Mouse (Mus musculus): ENCODE data around the gene Gm45837.
"Not testable (repeated sequence)": the region's sequence is repeated elsewhere in the genome, so short reads cannot be mapped to it uniquely, and the experiment has no call there.

Gene Gm45837

DNA sequence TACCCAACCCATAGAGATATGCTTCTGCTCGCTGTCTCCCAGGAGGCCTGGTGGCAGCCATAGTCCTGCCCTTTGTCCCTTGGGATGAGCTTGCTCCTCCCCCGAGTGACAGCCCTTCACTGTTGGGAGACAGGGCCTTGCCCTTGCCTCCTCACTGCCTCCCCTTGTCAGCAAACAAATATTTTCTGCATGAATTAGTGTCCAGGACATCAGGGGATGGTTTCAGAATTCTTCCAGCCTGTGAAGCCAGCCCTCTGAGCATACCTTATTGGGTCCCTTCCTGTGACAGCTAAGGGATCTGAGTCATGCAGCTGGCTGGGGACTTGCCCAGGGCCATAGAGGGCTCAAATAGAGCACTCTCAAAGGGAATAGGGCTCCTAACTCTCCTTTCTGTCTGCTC is 98.5 kb downstream of the Gm45837 start:
- no peak for DNase-seq

GRCm38 (mm10) chr7:101513655-101514054 is 103.0 kb downstream of the Gm45837 start:
- DNase-seq, result no peak

GRCm38 (mm10) chr7:101514768-101515167 is 104.1 kb downstream of the Gm45837 start:
- DNase-seq, result no peak

DNA sequence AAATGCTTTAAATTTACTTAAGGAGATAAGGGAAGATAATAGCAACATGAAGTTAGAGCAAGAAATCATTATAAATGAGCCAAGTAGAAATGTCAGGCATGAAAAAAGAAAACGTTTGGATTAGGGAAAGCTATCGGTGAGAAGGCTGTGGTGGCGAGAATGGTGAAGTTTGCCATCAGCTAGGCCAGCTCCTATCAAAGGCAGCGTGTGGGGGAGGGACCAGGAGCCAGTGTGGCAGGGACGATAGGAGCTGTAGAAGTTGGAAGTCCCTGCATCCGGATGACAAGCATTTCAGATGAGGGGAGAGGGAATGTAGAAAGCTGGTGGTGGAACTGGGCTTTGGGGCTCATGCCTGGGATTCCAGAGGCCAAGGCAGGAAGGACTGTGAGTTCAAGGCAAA is 104.6 kb downstream of the Gm45837 start:
- no peak for DNase-seq

DNA sequence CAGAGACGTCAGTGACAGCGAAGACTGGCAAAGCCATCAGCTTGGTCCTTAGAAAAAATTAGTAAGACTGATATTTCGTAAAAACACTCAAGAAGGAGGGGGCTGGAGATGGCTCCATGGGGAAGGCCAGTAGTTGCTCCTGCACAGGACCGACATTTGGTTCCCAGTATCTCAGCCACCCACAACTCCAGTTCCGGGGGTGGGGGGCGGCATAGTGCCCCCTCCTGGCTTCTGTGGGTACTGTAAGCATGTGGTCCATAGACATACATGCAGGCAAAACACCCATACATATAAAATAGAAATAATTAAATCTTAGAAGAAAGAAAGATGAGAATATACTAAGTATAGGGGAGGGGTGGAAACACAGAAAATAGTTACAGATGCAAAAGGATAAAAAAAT is 105.8 kb downstream of the Gm45837 start:
- no peak for DNase-seq

GRCm38 (mm10) chr7:101521696-101522095 is 111.0 kb downstream of the Gm45837 start:
- no peak for DNase-seq

GRCm38 (mm10) chr7:101523205-101523604 is 112.5 kb downstream of the Gm45837 start:
- DNase-seq, result peak in 1 of 2 experiments; percentile 1

GRCm38 (mm10) chr7:101526484-101526883 is 115.8 kb downstream of the Gm45837 start:
- DNase-seq, result no peak

DNA sequence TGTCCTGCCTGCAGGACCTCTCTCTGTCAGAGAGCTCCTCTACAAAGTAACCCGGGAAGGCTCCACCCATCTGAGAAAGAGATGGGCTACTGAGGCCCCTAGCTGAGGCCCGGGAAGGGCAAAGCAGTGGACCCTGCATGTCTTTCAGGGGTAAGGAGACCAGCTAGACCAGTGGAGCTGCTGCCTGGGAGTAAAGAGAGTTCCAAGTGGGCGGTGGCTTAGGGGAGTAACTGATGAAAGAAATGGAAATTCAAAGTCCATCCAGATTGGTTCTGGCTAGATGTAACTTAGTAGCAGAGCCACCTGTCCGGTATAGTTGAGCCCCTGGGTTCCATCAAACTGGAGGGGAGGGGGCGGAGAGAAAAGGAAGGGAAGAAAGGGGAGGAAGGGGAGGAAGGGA is 123.7 kb downstream of the Gm45837 start:
- no peak for DNase-seq

GRCm38 (mm10) chr7:101535102-101535501 is 124.4 kb downstream of the Gm45837 start:
- DNase-seq, result no peak

DNA sequence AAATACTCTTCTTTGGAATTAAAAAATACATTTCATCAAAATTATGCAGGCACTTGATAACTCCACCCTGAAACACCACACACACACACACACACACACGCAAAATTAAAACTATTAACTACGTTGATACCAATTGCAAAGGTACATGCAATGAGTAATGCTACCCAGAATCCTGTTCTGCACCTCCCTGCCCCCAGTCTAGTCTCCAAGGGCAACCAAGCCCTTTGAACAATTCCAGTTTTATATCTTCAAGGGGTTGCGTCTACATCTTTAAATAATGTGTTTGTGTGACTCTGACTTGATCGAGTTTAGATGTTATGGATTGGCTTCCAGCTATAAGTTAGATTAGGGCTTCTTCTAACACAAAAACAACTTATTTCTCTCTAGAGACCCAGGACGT is 124.8 kb downstream of the Gm45837 start:
- no peak for DNase-seq

DNA sequence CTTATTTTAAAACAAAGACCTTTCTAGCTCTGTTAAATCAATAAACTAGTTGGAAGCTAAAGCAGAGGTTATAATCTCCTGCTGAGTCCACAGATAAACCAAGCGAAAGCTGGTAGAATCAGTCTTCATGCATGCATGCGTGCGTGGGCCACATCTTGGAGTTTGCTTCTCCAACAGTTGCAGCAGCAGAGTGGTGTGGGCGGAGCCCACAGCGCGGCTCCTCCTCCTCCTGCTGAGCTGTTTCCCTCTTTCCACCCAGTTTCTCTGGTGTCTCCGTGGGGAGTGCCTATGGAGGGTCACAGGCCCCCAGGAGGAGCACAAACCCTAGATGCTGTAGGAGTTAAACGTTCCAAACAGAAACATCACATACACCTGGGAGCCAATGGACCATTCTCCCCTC is 126.9 kb downstream of the Gm45837 start:
- DNase-seq, result no peak

DNA sequence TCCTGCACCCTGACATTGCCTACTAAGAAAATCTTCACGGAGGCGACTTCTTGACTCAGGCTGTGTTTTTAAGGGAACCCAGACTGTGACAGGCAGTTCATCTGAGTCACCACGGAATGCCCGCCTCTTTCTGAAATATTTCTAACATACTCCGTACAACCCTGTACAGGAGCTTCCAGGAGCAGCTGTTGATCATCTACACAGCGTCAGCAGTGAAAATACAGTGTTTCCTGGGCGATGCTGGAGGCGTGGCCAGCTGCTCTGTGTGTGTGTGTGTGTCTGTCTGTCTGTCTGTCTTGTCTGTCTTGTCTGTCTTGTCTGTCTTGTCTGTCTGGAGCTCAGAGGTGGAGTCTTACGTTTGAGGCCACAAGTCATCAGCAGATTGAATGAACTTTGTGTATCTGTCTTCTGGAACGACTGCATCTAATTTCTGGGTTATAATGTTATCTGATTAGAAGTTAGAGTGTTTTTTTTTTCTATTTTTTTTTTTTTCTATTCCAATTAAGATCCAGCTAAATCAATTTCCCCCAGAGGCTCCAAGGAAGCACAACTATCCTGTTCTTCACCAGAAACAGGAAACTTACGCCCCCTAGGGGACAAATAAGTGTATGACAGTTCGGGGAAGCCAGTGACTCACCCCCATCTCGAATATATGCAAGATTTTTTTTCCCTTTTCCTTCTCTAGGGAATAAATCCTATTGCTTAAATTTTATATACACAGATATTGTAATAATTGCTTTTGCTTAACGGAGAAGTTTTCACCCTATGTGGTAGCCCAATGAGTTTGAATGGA is 127.7 kb downstream of the Gm45837 start:
- DNase-seq, result peak in 1 of 2 experiments; percentile 35

GRCm38 (mm10) chr7:101539774-101540173 is 129.1 kb downstream of the Gm45837 start:
- no peak for DNase-seq

DNA sequence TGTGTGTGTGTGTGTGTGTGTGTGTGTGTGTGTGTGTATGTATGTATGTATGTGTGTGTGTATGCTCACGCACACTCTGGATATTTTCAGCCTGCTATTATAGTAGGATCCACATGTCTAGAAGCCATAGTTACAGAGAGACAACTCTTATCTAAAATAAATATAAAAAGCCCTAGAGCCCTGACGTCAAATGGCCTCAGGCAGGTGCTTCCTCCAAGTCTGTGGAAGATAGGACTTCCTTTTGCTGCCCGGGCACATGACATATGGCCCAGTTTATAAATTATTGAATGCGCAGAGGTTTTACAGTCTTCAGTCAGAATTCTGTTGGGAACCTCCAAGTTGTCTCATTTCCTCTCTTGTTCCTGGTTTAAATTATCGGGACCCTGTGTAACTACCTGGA is 130.0 kb downstream of the Gm45837 start:
- DNase-seq, result no peak

DNA sequence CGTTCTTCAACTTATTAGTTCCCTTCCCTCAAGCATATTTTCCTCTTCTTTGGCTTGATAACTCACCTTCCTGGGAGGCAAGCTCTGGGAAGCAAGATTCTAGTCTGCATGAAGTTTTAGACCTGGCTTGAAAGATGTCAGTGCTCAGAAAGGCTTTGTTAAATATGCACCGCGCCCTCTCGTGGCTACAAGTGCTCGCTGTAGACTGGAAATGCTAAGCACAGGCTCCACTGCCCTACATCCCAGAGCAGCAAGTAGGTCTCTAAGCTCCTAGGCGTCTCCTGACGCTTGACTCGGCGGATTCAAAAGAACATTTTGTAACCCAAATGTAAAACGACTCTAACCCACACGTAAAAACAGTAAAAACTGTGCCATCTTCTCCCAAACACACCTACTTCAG is 130.4 kb downstream of the Gm45837 start:
- peak; percentile 82 to 87 for DNase-seq

DNA sequence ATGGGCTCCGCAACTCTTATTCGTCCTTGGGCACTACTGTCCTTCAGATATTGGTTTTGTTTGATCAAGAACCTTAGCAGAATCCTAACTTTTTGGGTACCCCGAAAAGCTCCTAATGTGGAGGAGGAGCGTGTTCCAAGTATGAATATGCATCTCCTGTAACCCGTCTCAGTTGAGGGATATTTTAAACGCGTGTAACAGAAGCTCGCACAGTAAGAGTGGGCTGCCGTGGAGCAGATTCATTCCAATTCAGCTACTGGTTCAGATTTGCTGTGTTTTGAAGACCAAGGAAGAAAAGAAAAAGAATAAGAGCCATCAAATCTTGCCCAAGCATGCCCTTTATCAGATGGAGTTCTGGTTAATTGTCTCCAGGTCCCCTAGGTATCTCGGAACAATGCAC is 131.0 kb downstream of the Gm45837 start:
- no peak for DNase-seq

- no peak for DNase-seq
Measured at GRCm38 (mm10) chr7:101547651-101548050, 137.0 kb downstream of the Gm45837 start.

DNA sequence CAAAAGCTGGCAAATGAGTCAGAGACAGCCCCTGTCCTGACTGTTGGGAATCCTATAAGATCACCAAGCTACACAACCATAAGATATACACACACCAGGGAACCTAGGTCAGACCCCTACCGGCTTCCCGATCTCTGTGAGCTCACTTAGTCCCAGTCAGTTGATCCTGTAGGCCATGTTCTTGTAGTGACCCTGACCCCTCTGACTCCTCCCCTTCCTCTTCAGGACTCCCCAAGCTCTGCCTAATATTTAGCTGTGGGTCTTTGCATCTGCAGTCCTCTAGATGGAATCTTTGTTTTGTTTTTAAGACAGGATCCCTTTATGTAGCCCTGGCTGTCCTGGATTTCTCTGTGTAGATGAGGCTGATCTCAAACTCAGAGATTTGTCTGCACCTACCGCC is 138.6 kb downstream of the Gm45837 start:
- DNase-seq, result no peak

DNA sequence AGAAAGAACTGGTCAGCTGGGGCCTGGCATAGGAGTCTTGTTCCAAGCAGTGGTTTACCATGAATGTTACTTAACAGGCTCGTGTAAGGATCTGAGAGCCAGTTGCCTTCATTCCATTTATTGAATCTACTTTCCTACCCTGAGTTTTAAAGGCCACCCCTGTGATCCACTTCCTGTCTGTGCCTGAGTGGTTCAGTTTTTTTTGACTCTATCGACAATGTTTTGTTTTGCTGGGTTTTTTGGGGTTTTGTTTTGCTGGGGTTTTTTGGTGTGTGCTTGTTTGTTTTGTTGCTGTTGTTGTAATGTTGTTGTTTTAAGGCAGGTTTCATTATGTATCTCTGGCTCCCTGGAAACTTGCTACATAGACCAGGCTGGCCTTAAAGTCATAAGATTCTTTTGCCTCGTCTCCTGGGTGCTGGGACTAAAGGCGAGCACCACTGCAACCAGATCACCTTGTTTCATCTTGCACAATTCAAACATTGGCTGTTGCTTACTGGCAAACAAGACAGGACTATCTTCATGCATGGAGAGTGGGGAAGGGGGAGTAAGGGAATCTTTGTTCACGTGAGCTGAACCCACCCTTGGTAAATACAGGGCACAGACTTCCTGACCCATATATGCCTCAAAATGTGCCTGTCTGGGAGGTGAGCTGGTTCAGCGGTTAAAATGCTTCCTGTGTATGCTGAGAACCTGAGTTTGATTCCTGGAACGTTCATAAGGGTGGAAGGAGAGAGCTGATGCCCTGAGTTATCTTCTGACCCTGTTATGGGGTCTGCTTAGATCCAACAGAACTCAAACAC is 140.2 kb downstream of the Gm45837 start:
- DNase-seq, result no peak

- no peak for DNase-seq
Measured at GRCm38 (mm10) chr7:101551530-101551929, 140.8 kb downstream of the Gm45837 start.

DNA sequence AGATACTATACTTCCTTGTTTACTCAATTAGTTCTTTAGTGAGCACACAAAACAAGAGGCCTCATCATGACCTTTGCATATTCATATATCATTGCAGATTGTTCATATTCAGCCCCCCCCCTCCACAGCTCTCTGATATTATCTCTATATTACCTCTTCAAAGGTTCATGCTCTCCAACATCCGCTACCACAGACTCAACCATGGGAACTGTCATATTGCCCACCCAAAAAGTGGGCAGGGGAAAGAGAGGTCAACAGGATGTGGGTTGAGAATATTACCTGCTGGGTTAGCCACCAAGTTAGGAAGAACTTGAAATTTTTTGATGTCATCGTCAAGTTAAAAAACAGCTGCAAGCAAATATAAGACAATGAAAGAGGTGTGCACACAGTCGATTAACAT is 144.8 kb downstream of the Gm45837 start:
- not testable (repeated sequence) for DNase-seq

DNA sequence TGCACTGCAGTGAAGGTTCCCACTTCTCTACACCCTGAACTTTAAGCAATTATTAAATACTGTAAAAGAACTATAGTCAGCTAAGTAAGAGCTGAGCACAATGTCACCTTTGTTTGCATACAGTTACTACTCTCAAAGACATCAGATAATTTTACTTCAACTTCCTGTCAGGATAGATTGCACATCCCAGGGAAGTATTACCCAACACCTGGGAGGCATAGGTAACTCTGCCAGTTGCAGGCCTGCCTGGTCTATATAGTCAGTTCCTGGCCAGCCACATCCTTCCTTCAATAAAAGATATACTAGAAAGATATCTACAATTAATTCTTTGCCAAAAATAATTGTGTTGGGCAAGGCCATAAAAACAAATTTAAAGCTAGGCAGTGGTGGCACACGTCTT is 146.7 kb downstream of the Gm45837 start:
- DNase-seq, result no peak

GRCm38 (mm10) chr7:101559393-101559792 is 148.7 kb downstream of the Gm45837 start:
- DNase-seq, result not testable (repeated sequence)
